Mouse (Mus musculus) G1E-ER4 (cell line): ENCODE measurements around the gene Nup188. TPM values are rescaled to one million over a fixed set of nuclear protein-coding genes. Genes with fewer than 3 reads are reported as not detected.

Experiments used
- GATA1 ChIP-seq: IDR thresholded peaks from one replicate; pipeline ENCODE4 v1.8.0; 2012; ENCODE audit warnings: low read length, inconsistent platforms
- polyA plus RNA-seq: library from polyadenylated mRNA; stranded (reverse); fragments of >175 nt; gene quantifications from 2 replicates; pipeline ENCODE4 v1.2.3, GENCODE M21; 2012

The Nup188 gene
- polyA plus RNA-seq, 1 experiment: 109 TPM

DNA sequence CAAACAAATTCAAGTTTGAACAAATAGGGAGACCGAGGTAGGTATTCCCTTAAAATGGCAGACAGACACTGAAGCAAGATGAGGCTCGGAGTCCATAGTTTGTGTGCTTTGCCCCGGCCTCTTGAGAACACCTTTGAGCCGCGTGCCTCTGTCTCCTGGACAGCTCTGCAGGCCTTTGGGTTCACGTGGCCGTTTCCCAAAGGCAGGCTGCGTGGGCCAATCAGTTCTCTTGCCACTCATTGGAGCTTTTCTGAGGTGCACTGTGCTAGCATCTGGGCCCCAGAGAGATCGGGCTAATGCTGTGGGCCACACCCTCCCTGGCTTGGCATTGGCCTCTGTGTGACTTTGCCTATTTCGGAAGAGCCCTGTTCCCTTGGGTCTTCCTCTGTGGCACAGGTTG lies 89.7 kb downstream of the Nup188 start:
- no peak for TF ChIP-seq GATA1

DNA sequence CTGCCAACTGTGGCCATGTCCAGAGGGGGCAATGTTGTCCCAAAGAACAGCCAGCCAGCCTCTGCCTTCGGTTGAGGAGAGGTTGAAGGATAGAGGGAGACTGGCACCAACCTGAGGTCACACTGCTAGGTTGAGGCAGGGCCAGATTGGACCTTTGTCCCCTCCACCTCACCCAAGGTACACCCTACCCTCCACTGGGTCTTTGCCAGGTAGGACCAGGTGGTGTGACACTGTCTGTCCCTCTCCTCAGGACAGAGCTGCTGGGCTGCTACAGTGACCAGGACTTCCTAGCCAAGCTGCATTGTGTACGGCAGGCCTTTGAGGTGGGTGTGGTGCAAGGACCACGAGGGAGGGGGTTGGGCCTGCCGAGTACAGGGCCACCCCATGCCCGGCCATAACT lies 91.5 kb downstream of the Nup188 start:
- TF ChIP-seq GATA1: no peak

DNA sequence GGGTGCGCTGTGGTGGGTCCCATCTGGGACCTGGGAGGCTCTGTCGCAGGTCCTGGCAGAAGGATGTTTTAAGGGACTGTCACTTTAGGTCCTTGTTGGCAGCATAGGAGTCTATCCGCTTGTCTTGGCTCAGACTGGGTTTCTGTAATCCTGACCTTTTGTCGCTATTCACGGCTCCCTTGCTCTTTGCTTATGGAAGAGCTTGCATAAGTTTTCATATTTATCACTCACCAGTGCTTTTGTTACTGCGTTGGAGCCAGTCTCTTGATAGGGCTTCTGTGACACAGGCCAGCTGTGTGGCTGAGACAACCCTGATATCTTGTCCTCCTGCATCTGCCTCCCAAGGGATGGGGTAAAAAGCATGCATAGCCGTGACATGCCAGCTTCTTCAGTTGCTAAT lies 93.1 kb downstream of the Nup188 start:
- TF ChIP-seq GATA1: no peak

DNA sequence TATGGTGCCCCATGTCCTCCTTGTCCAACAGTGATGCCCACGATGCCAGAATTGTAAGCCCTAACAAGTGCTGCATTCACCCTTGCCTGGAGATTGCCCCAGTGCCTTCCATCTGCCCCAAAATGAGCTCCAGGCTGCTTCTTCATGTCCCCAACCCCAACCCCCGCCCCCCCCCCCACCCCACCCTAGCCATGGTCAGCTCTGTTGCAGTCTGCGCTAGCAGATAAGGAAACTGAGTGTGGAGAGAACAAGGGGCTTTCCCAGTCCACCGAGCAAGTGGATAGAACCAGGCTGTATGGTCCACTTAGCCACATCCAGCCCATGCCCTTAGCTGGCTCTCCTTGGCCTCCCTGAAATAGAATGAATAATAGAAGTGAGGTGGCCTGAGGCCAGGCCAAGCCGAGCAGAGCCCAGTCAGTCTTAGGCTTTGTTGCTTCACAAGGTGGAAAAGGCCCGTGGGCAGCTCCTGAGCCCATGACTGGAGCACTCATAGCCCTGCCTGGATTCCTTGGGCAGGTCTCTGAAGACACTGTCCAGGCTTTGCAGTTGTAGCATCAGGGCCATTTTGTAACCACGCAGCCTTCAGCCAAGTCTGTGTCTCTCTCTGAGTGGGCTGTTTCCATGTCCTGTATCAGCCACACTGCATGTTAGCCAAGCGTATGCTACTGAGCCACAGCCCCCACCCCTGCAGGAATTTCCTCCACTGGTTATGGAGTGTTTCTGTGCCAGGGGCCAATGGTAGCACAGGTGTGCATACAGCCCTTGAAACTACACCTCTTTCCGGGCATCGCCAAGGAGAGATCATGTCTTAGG lies 94.6 kb downstream of the Nup188 start:
- no peak for TF ChIP-seq GATA1

DNA sequence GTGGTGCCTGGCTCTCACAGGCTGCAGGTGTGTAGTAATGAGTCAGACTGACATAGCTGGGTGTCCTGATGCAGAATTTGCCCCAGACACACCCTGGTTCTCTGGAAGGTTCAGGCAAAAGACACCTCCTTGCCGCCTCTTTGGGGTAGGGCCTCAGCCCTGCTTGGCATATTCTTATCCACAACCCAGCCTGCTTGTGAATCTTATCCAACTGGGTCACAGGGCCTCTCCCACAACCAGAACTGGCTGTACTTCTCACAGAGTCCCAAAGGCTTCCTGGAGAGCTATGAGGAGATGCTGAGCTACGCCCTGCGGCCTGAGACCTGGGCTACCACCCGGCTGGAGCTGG lies 95.2 kb downstream of the Nup188 start:
- no peak for TF ChIP-seq GATA1

DNA sequence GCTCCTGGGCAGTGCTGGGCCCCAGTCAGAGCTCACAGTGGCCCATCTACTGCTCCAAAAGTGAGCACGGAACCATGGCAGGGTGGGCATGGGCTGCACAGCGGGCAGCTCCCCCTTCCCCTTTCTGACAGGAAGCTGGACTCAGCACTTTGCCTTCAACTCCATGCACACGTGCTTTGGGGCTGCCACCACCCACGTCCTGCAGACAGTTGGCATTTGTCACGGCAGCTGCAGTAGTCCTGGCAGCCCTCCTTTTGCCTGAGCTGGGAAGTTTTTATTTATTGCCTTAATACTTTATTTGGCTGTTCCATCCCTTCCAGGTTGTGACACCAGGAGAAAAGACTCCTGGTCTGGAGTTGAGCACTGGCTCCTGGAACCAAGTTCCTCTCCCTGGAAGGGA lies 98.6 kb downstream of the Nup188 start:
- no peak for TF ChIP-seq GATA1

DNA sequence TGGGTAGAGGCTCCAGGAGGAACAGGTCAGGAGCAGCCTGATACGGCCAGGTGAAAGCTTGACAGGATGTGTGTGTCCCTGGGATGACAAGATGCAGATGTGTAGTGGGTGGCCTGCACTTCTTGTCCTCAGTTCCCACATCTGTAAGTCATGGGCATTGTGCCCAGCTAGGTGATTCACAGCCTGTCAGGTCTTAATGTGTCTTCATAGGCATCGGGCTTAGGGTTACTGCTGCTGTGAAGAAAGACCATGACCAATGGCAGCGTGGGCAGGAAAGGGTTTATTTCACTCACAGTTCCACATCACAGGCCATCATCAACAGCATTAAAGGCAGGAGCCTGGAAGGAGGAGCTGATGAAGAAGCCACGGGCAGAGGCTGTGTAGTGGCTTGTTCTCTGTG lies 99.4 kb downstream of the Nup188 start:
- no peak for TF ChIP-seq GATA1

DNA sequence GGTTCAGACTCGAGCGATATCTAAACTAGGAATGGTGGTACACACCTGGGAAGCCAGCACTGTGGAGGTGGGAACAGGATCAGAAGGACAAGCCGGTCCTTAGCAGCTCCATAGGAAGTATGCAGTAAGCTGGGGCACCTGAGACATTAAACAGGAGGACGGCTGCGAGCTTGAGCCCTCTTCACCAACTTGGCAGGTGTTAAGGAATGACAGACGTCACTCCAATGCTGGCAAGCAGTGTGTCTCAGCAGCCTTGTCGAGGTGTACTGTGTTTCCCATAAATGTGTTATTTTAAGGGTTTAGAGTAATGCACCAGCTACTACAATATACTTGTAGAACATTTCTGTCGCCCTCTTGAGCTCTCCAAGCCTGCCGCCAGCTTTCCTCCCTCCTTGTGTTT lies 100.7 kb downstream of the Nup188 start:
- TF ChIP-seq GATA1: no peak

- TF ChIP-seq GATA1: no peak
These were observed 102.8 kb downstream of the Nup188 start for GRCm38 (mm10) chr2:30389000-30389399.

DNA sequence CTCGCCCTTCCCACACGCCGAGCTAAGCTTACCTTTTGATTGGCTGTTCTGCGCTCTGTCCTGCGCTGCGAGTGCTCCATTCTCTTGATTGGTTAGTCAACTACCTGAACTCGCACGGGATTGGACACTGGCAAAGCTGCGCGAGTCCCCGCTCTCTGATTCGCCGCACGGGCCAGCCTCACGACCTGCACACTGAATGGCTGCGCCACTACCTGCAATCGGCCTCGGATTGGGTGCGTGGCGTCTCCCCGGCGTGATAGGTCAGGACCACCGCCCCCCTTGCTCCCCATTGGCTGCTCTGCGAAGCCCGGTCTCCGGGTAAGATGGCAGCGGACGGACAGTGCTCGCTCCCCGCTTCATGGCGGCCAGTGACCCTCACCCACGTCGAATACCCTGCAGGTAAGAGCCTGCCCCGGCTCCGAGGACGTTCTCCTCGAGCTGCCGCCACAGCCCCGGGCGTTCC lies 105.9 kb downstream of the Nup188 start, which contains the start of gene Dolpp1:
Dolpp1 (plus strand) TSS at position 141 of the 463 bp plus-strand sequence.
- TF ChIP-seq GATA1: no peak

GRCm38 (mm10) chr2:30392577-30393369 lies 106.6 kb downstream of the Nup188 start:
- no peak for TF ChIP-seq GATA1

DNA sequence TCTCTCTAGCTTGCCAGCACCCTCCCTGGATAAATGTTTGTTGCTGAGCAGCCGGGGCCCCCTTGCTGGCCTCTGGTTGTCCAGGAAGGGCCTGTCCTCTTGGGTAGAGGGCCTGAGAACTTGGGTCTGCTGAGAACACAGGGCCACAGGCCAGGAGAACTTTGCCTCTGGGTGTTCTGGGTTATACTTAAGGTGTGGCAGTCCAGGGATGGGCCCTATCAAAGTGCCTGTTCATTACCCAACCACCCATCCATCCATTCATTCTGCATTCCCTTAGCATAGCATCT lies 107.1 kb downstream of the Nup188 start:
- TF ChIP-seq GATA1: no peak

Other genes with a start within 250 kb of the Nup188 start
- gene Wdr34, start 237.5 kb upstream of the Nup188 start, polyA plus RNA-seq: 29.5 and 36.5 TPM in 2 replicates
- gene Set, start 229.0 kb upstream of the Nup188 start, polyA plus RNA-seq: 618 and 765 TPM in 2 replicates
- 26.9 and 29.7 TPM in 2 replicates for gene Pkn3, start 208.7 kb upstream of the Nup188 start, polyA plus RNA-seq
- gene Zdhhc12, start 192.7 kb upstream of the Nup188 start, polyA plus RNA-seq: 42.0 and 45.2 TPM in 2 replicates
- gene Zer1, start 161.8 kb upstream of the Nup188 start, polyA plus RNA-seq: 11.1 and 18.6 TPM in 2 replicates
- 26.0 and 27.7 TPM in 2 replicates for gene Tbc1d13, start 152.7 kb upstream of the Nup188 start, polyA plus RNA-seq
- 53.8 and 67.9 TPM in 2 replicates for gene Endog, start 114.9 kb upstream of the Nup188 start, polyA plus RNA-seq
- 50.7 and 54.1 TPM in 2 replicates for gene Spout1, start 107.9 kb upstream of the Nup188 start, polyA plus RNA-seq
- gene Kyat1, start 80.5 kb upstream of the Nup188 start, polyA plus RNA-seq: 4.8 and 16.9 TPM in 2 replicates
- gene Lrrc8a, start 48.7 kb upstream of the Nup188 start, polyA plus RNA-seq: 3.8 and 6.4 TPM in 2 replicates
- 0.53 and 2.0 TPM in 2 replicates for gene Gm28035, start 45.8 kb upstream of the Nup188 start, polyA plus RNA-seq
- 0.10 and 0.15 TPM in 2 replicates for gene Phyhd1, start 20.2 kb upstream of the Nup188 start, polyA plus RNA-seq
- not detected in 2 replicates for gene Gm28038, start 5.4 kb upstream of the Nup188 start, polyA plus RNA-seq
- 5.8 and 8.4 TPM in 2 replicates for gene Dolk, start 63 bp upstream of the Nup188 start, polyA plus RNA-seq
- 38.7 and 40.7 TPM in 2 replicates for gene Sh3glb2, start 72.9 kb downstream of the Nup188 start, polyA plus RNA-seq
- gene Miga2, start 77.8 kb downstream of the Nup188 start, polyA plus RNA-seq: 16.3 and 17.9 TPM in 2 replicates
- 24.4 and 31.5 TPM in 2 replicates for gene Dolpp1, start 105.9 kb downstream of the Nup188 start, polyA plus RNA-seq
- 35.7 and 40.4 TPM in 2 replicates for gene Crat, start 129.4 kb downstream of the Nup188 start, polyA plus RNA-seq
- 1,075 and 1,193 TPM in 2 replicates for gene Ptpa, start 129.6 kb downstream of the Nup188 start, polyA plus RNA-seq
- gene Ier5l, start 187.8 kb downstream of the Nup188 start, polyA plus RNA-seq: not detected in 2 replicates